Mouse (Mus musculus) heart, embryonic 10.5 days (tissue): ENCODE results near the gene Pcbp1. TPM values are rescaled to one million over a fixed set of nuclear protein-coding genes. Genes with fewer than 3 reads are reported as not detected.
"Not testable (repeated sequence)": the region's sequence is repeated elsewhere in the genome, so short reads cannot be mapped to it uniquely, and the experiment has no call there.

ENCODE experiments used
- DNase-seq: peaks from one replicate; pipeline ENCODE4 v3.0.0-alpha.2; 2017; ENCODE audit warnings: low spot score
- H3K27ac ChIP-seq: fragments of 300-500 bp; sonication (generic); 2 replicates; pipeline ENCODE4 v1.5.1; 2016; ENCODE audit warnings: mild to moderate bottlenecking
- H3K27me3 ChIP-seq: fragments of 300-500 bp; sonication (generic); 2 replicates; pipeline ENCODE4 v1.6.1; 2016; ENCODE audit warnings: mild to moderate bottlenecking; ENCODE audit not compliant: poor library complexity, insufficient read depth, severe bottlenecking
- H3K36me3 ChIP-seq: fragments of 300-500 bp; sonication (generic); 2 replicates; pipeline ENCODE4 v1.6.1; 2016; ENCODE audit warnings: mild to moderate bottlenecking, moderate library complexity
- H3K4me1 ChIP-seq: fragments of 300-500 bp; sonication (generic); 2 replicates; pipeline ENCODE4 v1.6.1; 2016; ENCODE audit warnings: mild to moderate bottlenecking
- H3K4me3 ChIP-seq: fragments of 300-500 bp; sonication (generic); 2 replicates; pipeline ENCODE4 v1.5.1; 2016; ENCODE audit warnings: mild to moderate bottlenecking, moderate library complexity
- H3K9me3 ChIP-seq: fragments of 300-500 bp; sonication (generic); 2 replicates; pipeline ENCODE4 v1.6.1; 2016; ENCODE audit warnings: mild to moderate bottlenecking, moderate library complexity
- WGBS: fragments of 180-500 bp; shearing (Covaris S2); methylation state at CpG from one replicate; pipeline ENCODE4 v1.1.7; 2016; 5-methylcytosine and 5-hydroxymethylcytosine counted together
- polyA plus RNA-seq: library from polyadenylated mRNA; unstranded; fragments of >200 nt; fragmentation: Nextera tagmentation; extraction: Ambion mirVana; gene quantifications from 2 replicates; pipeline ENCODE4 v1.2.1, GENCODE M21; 2016

Pcbp1 gene
- polyA plus RNA-seq, 1 experiment from 2014 or later, result 428 TPM

- Histone ChIP-seq H3K4me3 (peak overlapping the region; percentile 37), H3K9me3 (no peaks in the 10 kb centered on the region), H3K27me3 (no peaks in the 10 kb centered on the region), H3K27ac (peak overlapping the region; percentile 84), H3K4me1 (peaks cover 38% of the 10 kb centered on the region), H3K36me3 (no peaks in the 10 kb centered on the region)
- 16% methylated on average over 13 of the region's 13 CpGs for WGBS
- DNase-seq, result no peak
Measured at GRCm38 (mm10) chr6:86497071-86497815, 28.9 kb downstream of the Pcbp1 start.

GRCm38 (mm10) chr6:86496585-86496984, 29.5 kb downstream of the Pcbp1 start:
- WGBS, result 74% methylated on average over 5 of the region's 5 CpGs

GRCm38 (mm10) chr6:86496127-86496526, 30.0 kb downstream of the Pcbp1 start:
- DNase-seq, result no peak
- peaks cover 38% of the 10 kb centered on the region for H3K4me1 ChIP-seq
- 85% methylated on average over 8 of the region's 8 CpGs for WGBS
- H3K36me3 ChIP-seq, result no peaks in the 10 kb centered on the region
- no peak overlapping the region for H3K4me3 ChIP-seq
- H3K9me3 ChIP-seq, result no peaks in the 10 kb centered on the region
- peak overlapping the region; percentile 84; the same call in 1 of the 2 replicates for H3K27ac ChIP-seq
- no peaks in the 10 kb centered on the region for H3K27me3 ChIP-seq

More at GRCm38 (mm10) chr6:86496585-86496984, 29.5 kb downstream of the Pcbp1 start:
- Histone ChIP-seq H3K27ac (peak overlapping the region; percentile 84), H3K4me1 (peaks cover 38% of the 10 kb centered on the region), H3K9me3 (no peaks in the 10 kb centered on the region), H3K4me3 (peak overlapping the region; percentile 37), H3K36me3 (no peaks in the 10 kb centered on the region), H3K27me3 (no peaks in the 10 kb centered on the region)
- no peak for DNase-seq

- H3K36me3 ChIP-seq, result no peaks in the 10 kb centered on the region
- no peaks in the 10 kb centered on the region for H3K27me3 ChIP-seq
- H3K27ac ChIP-seq, result 0 out of 2 replicates have a peak overlapping the region, but pooled peaks have one; percentile 84
- peaks cover 38% of the 10 kb centered on the region for H3K4me1 ChIP-seq
- no peak for DNase-seq
- WGBS, result 47% methylated on average over 3 of the region's 3 CpGs
- no peaks in the 10 kb centered on the region for H3K9me3 ChIP-seq
- no peak overlapping the region for H3K4me3 ChIP-seq
Measured at GRCm38 (mm10) chr6:86495661-86496060, 30.5 kb downstream of the Pcbp1 start.

- Histone ChIP-seq H3K4me1 (peaks cover 36% of the 10 kb centered on the region), H3K27me3 (no peaks in the 10 kb centered on the region), H3K9me3 (no peaks in the 10 kb centered on the region), H3K4me3 (no peak overlapping the region), H3K36me3 (no peaks in the 10 kb centered on the region), H3K27ac (no peak overlapping the region)
- WGBS, result 93% methylated on average over 7 of the region's 7 CpGs
- no peak for DNase-seq
Measured at GRCm38 (mm10) chr6:86494767-86495166, 31.4 kb downstream of the Pcbp1 start.

GRCm38 (mm10) chr6:86493469-86494263, 32.5 kb downstream of the Pcbp1 start:
- no peaks in the 10 kb centered on the region for H3K9me3 ChIP-seq
- H3K4me3 ChIP-seq, result no peak overlapping the region
- no peaks in the 10 kb centered on the region for H3K27me3 ChIP-seq
- H3K4me1 ChIP-seq, result peaks cover 27% of the 10 kb centered on the region
- H3K27ac ChIP-seq, result no peak overlapping the region; the same call in 1 of the 2 replicates
- no peak for DNase-seq
- H3K36me3 ChIP-seq, result no peaks in the 10 kb centered on the region
- 55% methylated on average over 13 of the region's 13 CpGs for WGBS

- whole genome bisulfite sequencing, result 90% methylated on average over 8 of the region's 8 CpGs
- not testable (repeated sequence) for DNase-seq, H3K27me3 ChIP-seq, H3K27ac ChIP-seq, H3K36me3 ChIP-seq, H3K9me3 ChIP-seq, H3K4me3 ChIP-seq
- H3K4me1 ChIP-seq, result peaks cover 28% of the 10 kb centered on the region
Measured at GRCm38 (mm10) chr6:86490413-86490812, 35.7 kb downstream of the Pcbp1 start.

- Histone ChIP-seq H3K4me3 (no peak overlapping the region), H3K36me3 (no peaks in the 10 kb centered on the region), H3K27ac (no peak overlapping the region), H3K9me3 (no peaks in the 10 kb centered on the region), H3K4me1 (peaks cover 27% of the 10 kb centered on the region), H3K27me3 (no peaks in the 10 kb centered on the region)
- DNase-seq, result no peak
- WGBS, result 95% methylated on average over 2 of the region's 2 CpGs
Measured at GRCm38 (mm10) chr6:86489945-86490344, 36.2 kb downstream of the Pcbp1 start.

GRCm38 (mm10) chr6:86488149-86488485, 38.0 kb downstream of the Pcbp1 start:
- no peaks in the 10 kb centered on the region for H3K9me3 ChIP-seq
- DNase-seq, result no peak
- peaks cover 28% of the 10 kb centered on the region for H3K4me1 ChIP-seq
- WGBS, result 40% methylated on average over 3 of the region's 3 CpGs
- H3K36me3 ChIP-seq, result no peaks in the 10 kb centered on the region
- H3K4me3 ChIP-seq, result peak overlapping the region; percentile 38; the same call in 1 of the 2 replicates
- peak overlapping the region; percentile 95 for H3K27ac ChIP-seq
- H3K27me3 ChIP-seq, result no peaks in the 10 kb centered on the region

- 10% methylated on average over 24 of the region's 24 CpGs for WGBS
- Histone ChIP-seq H3K9me3 (no peaks in the 10 kb centered on the region), H3K4me1 (peaks cover 28% of the 10 kb centered on the region), H3K36me3 (no peaks in the 10 kb centered on the region), H3K27ac (peak overlapping the region; percentile 95), H3K27me3 (no peaks in the 10 kb centered on the region), H3K4me3 (peak overlapping the region; percentile 38)
- DNase-seq, result peak; percentile 93
Measured at GRCm38 (mm10) chr6:86487358-86488148, 38.6 kb downstream of the Pcbp1 start.

GRCm38 (mm10) chr6:86485943-86486640, 40.0 kb downstream of the Pcbp1 start:
- no peak for DNase-seq
- WGBS, result 89% methylated on average over 7 of the region's 7 CpGs
- Histone ChIP-seq H3K9me3 (no peaks in the 10 kb centered on the region), H3K36me3 (no peaks in the 10 kb centered on the region), H3K4me3 (no peak overlapping the region), H3K4me1 (peaks cover 34% of the 10 kb centered on the region), H3K27ac (peak overlapping the region; percentile 9; the same call in 1 of the 2 replicates), H3K27me3 (no peaks in the 10 kb centered on the region)

- H3K27ac ChIP-seq, result peak overlapping the region; percentile 86; the same call in 1 of the 2 replicates
- H3K27me3 ChIP-seq, result no peaks in the 10 kb centered on the region
- H3K4me3 ChIP-seq, result no peak overlapping the region
- no peaks in the 10 kb centered on the region for H3K9me3 ChIP-seq
- H3K36me3 ChIP-seq, result no peaks in the 10 kb centered on the region
- peaks cover 58% of the 10 kb centered on the region for H3K4me1 ChIP-seq
- 81% methylated on average over 5 of the region's 5 CpGs for WGBS
- DNase-seq, result no peak
Measured at GRCm38 (mm10) chr6:86481871-86482270, 44.2 kb downstream of the Pcbp1 start.
